Mouse (Mus musculus): ENCODE results near the gene Wdfy4.

DNA sequence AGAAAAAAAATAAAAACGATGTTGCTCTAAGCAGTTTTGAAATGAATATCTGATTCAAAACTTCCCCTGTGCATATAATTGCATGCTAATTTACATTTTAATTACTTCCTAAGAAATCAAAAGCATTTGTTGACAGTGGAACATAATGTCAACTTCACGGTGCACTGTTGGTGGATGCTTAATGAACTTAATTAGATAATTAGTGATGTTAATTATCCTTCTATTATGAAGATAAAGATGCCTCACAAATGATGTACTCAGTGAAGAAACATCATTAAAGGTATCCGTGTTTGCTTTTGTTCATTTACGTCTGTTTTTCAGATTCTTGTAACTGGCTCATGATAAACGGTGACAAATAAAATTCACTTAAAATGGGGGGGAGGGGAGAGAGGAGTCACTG lies 122.3 kb downstream of the Wdfy4 start:
- TF ChIP-seq POLR2A (IDR thresholded peaks at IDR 0.05; ENCODE audit: insufficient read depth, low read length), result no peak
- TF ChIP-seq CTCF (IDR thresholded peaks at IDR 0.05; ENCODE audit: low read depth, low read length), result no peak

All from ES-Bruce4 (cell line).